Mouse (Mus musculus) ZHBTc4 (cell line): ENCODE data around the gene Msi2.

Experiments
- DNase-seq: peaks from one replicate; pipeline ENCODE4 v3.0.0-alpha.2; 2011; ENCODE audit warnings: low read depth, low spot score

Gene Msi2

GRCm38 (mm10) chr11:88406408-88406915 is 311.9 kb downstream of the Msi2 start:
- DNase-seq, result peak; percentile 41

DNA sequence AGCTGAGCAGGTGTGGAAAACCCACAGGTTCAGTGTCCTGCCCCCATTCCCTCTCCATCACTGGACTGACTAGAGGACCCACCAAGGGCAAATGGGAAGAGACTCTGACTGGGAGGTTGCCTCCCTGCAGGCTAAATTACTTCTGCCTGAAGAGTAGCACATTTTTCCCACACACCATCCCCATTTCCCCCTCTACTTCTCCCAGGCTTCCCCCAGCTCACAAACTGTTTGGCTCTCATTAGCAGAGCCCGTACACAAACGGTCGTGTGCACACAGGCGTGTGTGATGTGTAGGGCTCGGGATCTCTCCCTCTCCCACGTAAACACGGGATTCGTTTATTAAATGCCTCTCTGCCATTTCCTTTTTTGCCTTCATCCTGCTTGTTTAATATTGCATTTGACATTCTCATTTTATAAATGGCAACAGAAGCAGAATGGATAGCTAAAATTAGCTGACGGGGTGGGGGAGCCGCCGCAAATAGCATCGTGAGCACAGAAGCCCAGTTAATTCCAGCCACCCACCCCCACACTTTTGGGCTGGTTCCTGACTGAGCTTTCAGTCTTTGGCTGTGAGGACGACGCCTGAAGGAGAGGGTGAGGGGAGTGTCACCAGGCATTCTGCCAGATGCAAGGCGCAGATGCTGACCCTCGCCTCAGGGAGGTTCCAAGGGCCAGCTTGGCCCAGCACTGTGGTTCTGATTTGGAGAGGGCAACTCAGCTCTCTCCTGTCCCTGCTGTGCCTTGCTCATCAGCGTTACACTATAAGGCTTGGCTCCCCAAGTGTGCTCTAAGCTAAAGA is 313.3 kb downstream of the Msi2 start:
- peak; percentile 21 for DNase-seq

DNA sequence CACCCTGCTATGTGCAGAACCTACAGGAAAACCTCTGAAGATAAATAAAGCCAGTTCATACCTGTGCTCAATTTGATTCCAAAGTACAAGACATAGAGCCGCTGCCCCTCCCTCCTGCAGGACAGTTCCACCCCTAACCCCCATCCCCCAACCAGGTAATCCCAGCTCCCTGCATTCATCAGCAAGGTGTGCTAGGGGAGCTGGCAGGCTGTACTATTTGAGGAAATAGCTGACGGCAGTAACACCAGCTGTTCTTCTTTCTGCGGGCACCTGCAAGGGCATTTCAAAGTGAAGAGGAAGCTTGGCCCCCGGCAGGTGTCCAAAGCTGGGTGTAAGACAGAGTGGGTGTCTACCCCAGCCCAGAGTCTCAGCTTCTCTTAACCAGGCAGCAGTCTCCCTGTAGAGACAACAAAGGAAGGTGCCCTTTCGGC is 314.1 kb downstream of the Msi2 start:
- peak; percentile 72 for DNase-seq

- peak; percentile 68 for DNase-seq
These were observed 316.0 kb downstream of the Msi2 start for GRCm38 (mm10) chr11:88402290-88402689.

DNA sequence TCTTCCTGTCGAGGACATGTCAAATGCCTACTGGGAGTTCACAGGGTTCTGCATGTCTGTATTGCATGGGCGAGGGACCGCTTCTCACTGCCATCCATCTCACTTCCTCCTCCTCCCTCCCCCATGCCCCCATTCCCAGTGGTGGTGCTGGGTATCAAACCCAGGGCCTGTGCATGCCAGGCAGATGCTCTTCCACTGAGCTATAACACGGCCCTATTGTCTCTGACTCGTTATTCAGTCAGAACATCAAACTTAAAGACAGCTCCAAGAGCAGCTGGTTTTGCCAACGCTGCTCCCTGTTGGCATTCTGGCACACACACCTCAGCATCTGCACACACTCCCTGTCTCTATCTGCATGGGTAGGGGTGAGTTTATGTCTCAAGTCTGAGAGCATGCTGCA is 317.0 kb downstream of the Msi2 start:
- no peak for DNase-seq

DNA sequence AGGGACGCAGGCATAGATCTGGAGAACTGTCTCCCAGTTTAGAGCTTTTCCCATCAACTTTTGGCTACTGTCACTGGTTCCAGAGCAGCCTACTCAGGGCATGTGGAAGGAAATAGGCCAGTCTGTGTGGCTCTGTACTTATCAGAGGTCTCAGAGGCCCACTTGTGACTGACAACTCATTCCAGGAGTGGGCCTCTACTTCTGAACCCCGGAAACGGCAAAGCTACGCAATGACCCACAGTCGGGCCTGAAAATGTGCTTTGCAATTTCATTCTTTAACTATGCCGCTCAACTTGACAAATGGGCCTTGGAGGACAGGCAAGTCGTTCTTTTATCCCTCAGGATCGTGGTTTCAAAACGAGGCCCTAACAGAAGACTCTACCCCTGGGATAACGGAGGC is 317.4 kb downstream of the Msi2 start:
- no peak for DNase-seq

GRCm38 (mm10) chr11:88400235-88400634 is 318.1 kb downstream of the Msi2 start:
- DNase-seq, result no peak

DNA sequence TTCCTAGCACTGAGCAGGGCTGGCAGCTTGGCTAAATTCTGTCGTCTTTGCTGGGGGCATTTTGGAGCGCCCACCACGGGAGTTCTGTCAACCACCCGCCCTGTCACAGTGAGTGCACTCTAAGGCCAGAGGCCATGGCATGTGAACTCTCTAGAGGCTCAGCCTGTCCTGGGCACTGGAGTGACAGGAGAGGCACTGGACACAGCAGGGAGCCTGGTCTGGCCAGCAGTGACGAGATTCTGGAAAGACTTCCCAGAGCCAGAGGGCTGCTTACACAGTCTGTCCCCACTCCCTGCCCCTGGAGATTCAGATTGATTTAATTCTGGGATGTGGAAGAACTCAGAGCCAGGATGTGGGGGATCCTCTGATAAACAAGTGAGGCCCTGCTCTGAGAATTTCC is 318.9 kb downstream of the Msi2 start:
- DNase-seq, result no peak

DNA sequence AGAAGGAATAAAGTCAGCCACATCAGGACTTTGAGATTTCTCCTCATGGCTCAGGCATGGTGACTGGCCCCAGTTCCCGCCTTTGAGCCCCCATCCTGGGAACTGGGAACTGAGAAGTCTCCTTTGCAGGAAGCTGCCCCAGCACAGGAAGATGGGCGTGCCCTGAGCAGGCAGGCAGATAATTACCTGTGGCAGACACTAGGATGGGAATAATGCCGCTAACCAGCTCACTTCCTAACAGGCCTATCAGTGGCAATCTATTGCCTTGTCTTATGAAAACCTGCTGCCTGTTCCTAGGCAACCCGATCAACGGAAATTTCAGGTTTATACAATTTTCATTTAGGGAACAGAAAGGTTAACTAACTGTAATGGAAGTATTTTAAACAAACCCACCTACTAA is 319.3 kb downstream of the Msi2 start:
- no peak for DNase-seq

GRCm38 (mm10) chr11:88395076-88395990 is 323.0 kb downstream of the Msi2 start:
- no peak for DNase-seq

DNA sequence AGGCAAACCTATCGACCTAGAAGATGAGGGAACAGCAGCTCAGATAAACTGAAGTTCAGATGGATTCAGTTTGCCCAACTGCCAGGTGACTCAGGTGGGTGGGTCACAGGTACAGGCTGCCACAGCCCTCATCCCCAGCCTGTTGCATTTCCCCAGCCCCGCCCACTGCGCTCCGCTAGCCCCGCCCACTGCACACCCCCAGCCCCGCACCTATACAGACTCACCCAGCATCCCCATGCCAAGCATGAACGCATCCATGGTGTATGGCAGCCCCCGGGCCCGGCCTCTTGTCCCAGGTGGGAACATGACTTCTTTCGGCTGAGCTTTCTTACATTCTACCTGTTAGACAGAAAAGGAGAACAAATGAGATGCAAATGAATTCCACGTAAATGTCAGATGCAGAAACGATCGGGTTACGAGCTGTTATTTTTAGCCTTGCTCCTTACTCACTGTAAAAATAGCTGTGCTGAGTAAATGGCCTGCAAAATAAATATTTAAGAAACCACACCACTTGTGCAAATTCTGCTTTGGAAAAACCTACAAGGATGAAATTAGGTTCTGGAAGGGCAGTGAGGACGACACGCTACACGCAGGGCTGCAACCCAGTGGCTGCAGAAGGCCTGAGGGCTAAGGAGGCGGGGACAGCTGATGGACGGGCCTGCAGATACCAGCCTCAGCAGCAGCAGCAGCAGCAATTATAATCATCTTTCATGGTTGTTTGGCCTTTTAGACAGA is 323.8 kb downstream of the Msi2 start:
- DNase-seq, result no peak

- DNase-seq, result no peak
These were observed 325.6 kb downstream of the Msi2 start for GRCm38 (mm10) chr11:88392715-88393114.

DNA sequence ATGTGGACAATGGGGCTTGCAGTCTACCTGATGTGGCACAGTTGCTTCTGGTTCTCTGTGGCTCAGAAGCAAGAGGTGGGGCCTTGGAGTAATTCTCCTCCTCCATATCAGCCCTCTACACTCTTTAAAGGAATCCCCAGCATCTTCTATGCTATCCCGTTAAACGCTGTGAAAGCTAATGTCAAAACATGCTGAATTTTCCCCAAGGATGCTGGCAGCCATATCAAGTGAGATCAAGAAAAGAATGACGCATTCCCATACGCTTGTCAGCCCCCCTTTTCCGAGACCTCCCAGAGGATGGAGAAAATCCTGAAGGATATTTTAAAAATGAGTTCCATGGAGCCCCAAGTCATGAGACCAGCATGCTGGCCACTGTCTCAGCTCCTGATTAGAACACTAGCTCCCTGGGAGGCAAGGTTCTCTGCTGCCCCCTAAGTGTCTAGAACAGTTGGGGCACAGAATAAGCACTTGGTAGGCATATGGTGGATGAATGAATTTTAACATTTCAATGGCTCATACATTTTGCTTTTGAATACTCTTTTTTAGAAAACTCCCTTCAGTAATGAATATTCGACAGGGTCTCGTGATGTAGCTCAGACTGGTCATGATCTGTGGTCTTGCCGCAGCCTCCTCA is 327.0 kb downstream of the Msi2 start:
- DNase-seq, result no peak

DNA sequence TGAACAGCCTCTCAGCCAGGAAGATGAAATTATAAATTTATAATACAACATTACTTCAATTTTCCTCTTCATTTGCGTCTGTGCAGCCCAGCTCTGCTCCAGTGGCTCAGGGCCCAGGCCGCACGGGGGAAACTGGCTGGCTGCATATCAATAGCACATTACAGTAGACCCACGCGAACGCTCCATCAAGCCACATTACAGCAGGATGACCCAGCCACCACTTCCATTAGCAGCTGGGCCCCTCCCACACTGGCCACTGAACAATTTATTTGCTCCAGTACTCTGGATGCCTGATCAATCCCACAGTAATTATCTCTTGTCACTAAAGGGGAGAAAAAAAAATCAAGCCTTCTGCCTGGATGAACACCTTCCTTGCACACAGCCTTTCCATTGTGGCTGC is 328.8 kb downstream of the Msi2 start:
- DNase-seq, result no peak

- no peak for DNase-seq
These were observed 331.4 kb downstream of the Msi2 start for GRCm38 (mm10) chr11:88386916-88387315.

DNA sequence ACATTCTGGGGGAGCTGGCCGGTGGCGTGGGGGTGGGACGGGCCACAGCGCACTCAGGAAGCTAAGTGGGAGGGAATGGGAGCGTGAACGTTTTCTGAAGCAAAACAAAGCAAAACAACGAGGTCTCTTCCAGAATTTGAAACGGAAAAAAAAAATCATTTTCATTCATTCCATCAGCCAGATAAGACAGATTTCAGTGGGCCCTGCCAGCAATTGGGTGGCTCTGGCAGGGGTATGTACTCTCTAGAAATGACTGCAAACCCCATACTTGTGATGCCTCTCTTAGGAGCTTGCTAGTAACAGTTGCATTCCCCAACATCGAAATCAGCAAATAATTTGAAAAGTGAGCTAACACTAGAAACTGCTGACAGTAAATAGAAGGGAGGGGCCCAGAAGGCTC is 335.9 kb downstream of the Msi2 start:
- no peak for DNase-seq

DNA sequence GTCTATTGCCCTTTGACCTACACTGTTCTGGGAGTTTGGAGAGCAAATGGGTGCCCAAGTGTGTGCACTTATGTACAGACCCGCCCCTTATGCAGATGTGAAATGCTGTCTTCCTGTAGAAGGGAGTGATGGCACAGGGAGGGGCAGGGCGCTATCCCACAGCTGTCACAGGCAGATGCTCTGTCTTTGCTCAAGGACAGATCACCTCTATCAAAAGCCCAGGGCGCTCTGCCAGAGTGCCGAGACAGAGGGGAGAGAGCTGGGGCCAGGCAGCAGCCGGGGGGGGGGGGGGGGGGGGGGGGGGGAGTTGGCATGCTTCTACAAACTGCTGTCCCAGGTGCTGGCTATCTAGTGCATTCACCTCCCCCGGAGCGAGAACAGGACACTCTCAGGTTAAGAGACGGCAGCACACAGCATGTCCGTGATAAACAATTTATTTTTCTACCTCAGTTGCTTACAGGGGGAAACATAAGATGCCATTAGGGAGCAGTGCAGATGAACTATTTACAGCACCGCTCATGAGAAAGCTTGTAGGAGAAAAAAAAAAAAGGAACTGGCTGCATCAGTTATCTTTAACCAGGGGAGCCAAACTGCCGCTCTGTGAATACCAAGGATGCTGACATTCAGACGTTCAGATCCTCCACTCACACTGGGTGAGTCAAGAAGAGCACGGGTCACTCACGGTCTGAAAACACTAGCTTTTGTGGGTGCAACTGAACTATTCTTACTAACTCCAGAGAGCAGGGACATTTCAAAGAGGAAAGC is 337.0 kb downstream of the Msi2 start:
- DNase-seq, result peak; percentile 87

- DNase-seq, result no peak
These were observed 338.7 kb downstream of the Msi2 start for GRCm38 (mm10) chr11:88379635-88380034.

DNA sequence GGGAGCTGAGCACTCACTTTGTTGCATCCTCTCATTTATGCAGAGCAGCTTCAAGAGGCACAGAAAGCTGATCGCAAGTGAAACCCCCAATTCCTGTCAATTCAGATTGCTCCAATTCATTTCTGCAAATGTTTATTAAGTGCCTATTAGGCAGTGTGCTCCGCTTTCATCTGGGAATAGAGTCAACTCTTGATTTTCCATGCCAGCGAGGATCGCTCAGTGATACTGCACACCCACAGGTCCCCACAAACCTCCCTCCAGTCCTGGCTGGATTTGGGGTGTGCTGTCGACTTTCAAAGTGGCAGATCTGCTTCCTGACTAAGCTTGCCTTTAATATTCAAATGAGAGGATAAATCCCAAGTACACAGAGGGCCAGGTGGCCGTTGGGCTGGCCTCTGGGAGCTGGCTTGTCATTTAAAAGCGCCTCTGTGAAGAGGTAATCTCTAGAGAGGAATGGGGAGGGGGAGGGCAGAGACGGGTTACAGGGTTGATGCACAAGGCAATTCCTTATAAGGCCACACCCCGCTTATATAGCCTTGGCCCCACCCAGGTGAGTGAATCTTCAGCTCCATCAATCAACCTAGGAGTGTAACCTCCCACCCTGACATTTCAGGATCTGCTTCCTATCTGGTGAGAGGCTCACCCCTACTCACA is 339.5 kb downstream of the Msi2 start:
- DNase-seq, result peak; percentile 68

GRCm38 (mm10) chr11:88372589-88372988 is 345.7 kb downstream of the Msi2 start:
- DNase-seq, result no peak
